ENCODE assay signal across 8 mouse cellular contexts in genomic region chr17:28855166-28855885, GRCm38 (mm10). TPM values are rescaled to one million over a fixed set of nuclear protein-coding genes. Genes with fewer than 3 reads are reported as not detected.
A peak's percentile ranks its signal among the peaks of the same experiment; 100 is the strongest.
DNase-seq lines count a peak whose midpoint lies in the region; ATAC-seq and TF ChIP-seq lines count a peak whose summit lies in the region.

No protein-coding gene starts in this region.

- no peak for ATAC-seq in liver, embryonic 14.5 days (ENCODE audit: insufficient read depth)

- no peak for TF ChIP-seq CTCF in bone marrow, adult 2 months (IDR thresholded peaks at IDR 0.05; ENCODE audit: control insufficient read depth, insufficient read depth, low read length)
- TF ChIP-seq CTCF in liver, embryonic 14.5 days (IDR thresholded peaks at IDR 0.05; ENCODE audit: low read depth): peak; percentile 77

- no peak overlapping the region for H3K4me3 ChIP-seq in bone marrow, adult 2 months (replicated peaks; ENCODE audit: control insufficient read depth, low read depth, low read length)
- no peak overlapping the region for H3K4me3 ChIP-seq in liver, embryonic 14.5 days (ENCODE audit: insufficient read depth in 1 of 2, low read depth in 2 of 2, low read length in 2 of 2)
- H3K4me3 ChIP-seq in heart, embryonic 10.5 days: no peak overlapping the region

- H3K9me3 ChIP-seq in liver, embryonic 14.5 days (ENCODE audit: control insufficient read depth, low read length): no peaks in the 10 kb centered on the region
- H3K9me3 ChIP-seq in heart, embryonic 10.5 days: peaks cover 17% of the 10 kb centered on the region

- peaks cover 2% of the 10 kb centered on the region; the same call in 1 of the 2 replicates for H3K4me1 ChIP-seq in bone marrow, adult 2 months (ENCODE audit: control insufficient read depth, insufficient read depth, low read length)
- no peaks in the 10 kb centered on the region for H3K4me1 ChIP-seq in liver, embryonic 14.5 days (replicated peaks; ENCODE audit: control insufficient read depth in 2 of 2, insufficient read depth in 2 of 2, low read length in 1 of 2)
- H3K4me1 ChIP-seq in heart, embryonic 10.5 days: peaks cover 12% of the 10 kb centered on the region

- TF ChIP-seq EP300 in liver, embryonic 14.5 days (IDR thresholded peaks at IDR 0.05; ENCODE audit: low read depth): no peak

- peak overlapping the region; percentile 58 for H3K27ac ChIP-seq in bone marrow, adult 2 months (ENCODE audit: control insufficient read depth, insufficient read depth, low read depth, low read length, poor library complexity)
- no peak overlapping the region for H3K27ac ChIP-seq in liver, embryonic 14.5 days
- H3K27ac ChIP-seq in heart, embryonic 10.5 days: no peak overlapping the region

- no peak overlapping the region for H3K9ac ChIP-seq in liver, embryonic 14.5 days (replicated peaks)

- H3K4me2 ChIP-seq in liver, embryonic 14.5 days (ENCODE audit: low read depth): no peak overlapping the region

- peak; percentile 50 for DNase-seq in embryo, embryonic 10.5 days (ENCODE audit: low spot score)
- DNase-seq in embryo, embryonic 11 days: no peak
- peak; percentile 61 to 69 for DNase-seq in B cell, adult 2 months
- peak in 2 of 3 experiments; percentile 42 to 54 for DNase-seq in liver, embryonic 14.5 days (ENCODE audit: low read depth in 3 of 3, low spot score in 3 of 3)
- DNase-seq in thymus, postnatal 25 days: peak; percentile 64
- DNase-seq in ovary, postnatal 10 days (ENCODE audit: low spot score): no peak
- no peak for DNase-seq in heart, embryonic 10.5 days (ENCODE audit: low spot score)

- H3K36me3 ChIP-seq in liver, embryonic 14.5 days (replicated peaks; ENCODE audit: control insufficient read depth, insufficient read depth, low read depth): no peaks in the 10 kb centered on the region
- 0 out of 2 replicates have a peak, but pooled peaks cover 4% of the 10 kb centered on the region for H3K36me3 ChIP-seq in heart, embryonic 10.5 days

- no peaks in the 10 kb centered on the region for H3K27me3 ChIP-seq in liver, embryonic 14.5 days (ENCODE audit: control insufficient read depth, insufficient read depth, low read length)
- H3K27me3 ChIP-seq in heart, embryonic 10.5 days (ENCODE audit: insufficient read depth, poor library complexity, severe bottlenecking): no peaks in the 10 kb centered on the region

- 56% methylated on average over 9 of the region's 9 CpGs for WGBS in bone marrow, adult 2 months
- 59% methylated on average over 9 of the region's 9 CpGs for WGBS in liver, embryonic 14.5 days (ENCODE audit: insufficient replicate concordance)
- WGBS in heart, embryonic 10.5 days: 70% methylated on average over 9 of the region's 9 CpGs

- TF ChIP-seq POLR2A in bone marrow, adult 2 months (IDR thresholded peaks at IDR 0.05; ENCODE audit: borderline replicate concordance, control insufficient read depth, low read depth, low read length): no peak

RNA-seq across cellular contexts. Expression of gene Pnpla1, which starts 2.9 kb away (rescaled TPM):
- 0.67 TPM in 1 of 2 replicates, not detected in the other for polyA plus RNA-seq in bone marrow, adult 2 months (2011; ENCODE audit: insufficient read depth, insufficient read length, low replicate concordance, missing spikeins)
- 0.01 and 0.02 TPM in 2 replicates for polyA plus RNA-seq in liver, embryonic 14.5 days (2012; rRNA removed)
- 0.04 TPM in 1 of 2 replicates, not detected in the other for polyA plus RNA-seq in liver, embryonic 14.5 days (2014; fragmentation: Nextera tagmentation; extraction: Ambion mirVana)
- not detected in 2 replicates for polyA plus RNA-seq in heart, embryonic 10.5 days (2016; fragmentation: Nextera tagmentation; extraction: Ambion mirVana)

RNA-seq across cellular contexts. Expression of gene Brpf3, which starts 54.4 kb away (rescaled TPM):
- 117 and 133 TPM in 2 replicates for polyA plus RNA-seq in bone marrow, adult 2 months (2011; ENCODE audit: insufficient read depth, insufficient read length, low replicate concordance, missing spikeins)
- polyA plus RNA-seq in liver, embryonic 14.5 days (2012; rRNA removed): 95.9 and 98.3 TPM in 2 replicates
- 48.6 and 66.8 TPM in 2 replicates for polyA plus RNA-seq in liver, embryonic 14.5 days (2014; fragmentation: Nextera tagmentation; extraction: Ambion mirVana)
- polyA plus RNA-seq in heart, embryonic 10.5 days (2016; fragmentation: Nextera tagmentation; extraction: Ambion mirVana): 14.1 and 14.5 TPM in 2 replicates

RNA-seq across cellular contexts. Expression of gene 4930539E08Rik, which starts 59.8 kb away (rescaled TPM):
- 0.29 TPM in 1 of 2 replicates, not detected in the other for polyA plus RNA-seq in bone marrow, adult 2 months (2011; ENCODE audit: insufficient read depth, insufficient read length, low replicate concordance, missing spikeins)
- polyA plus RNA-seq in liver, embryonic 14.5 days (2012; rRNA removed): 0.06 TPM in 2 replicates
- polyA plus RNA-seq in liver, embryonic 14.5 days (2014; fragmentation: Nextera tagmentation; extraction: Ambion mirVana): 0.03 and 0.14 TPM in 2 replicates
- 0.13 and 0.25 TPM in 2 replicates for polyA plus RNA-seq in heart, embryonic 10.5 days (2016; fragmentation: Nextera tagmentation; extraction: Ambion mirVana)

Comparison
In these comparisons a context has a peak if more than half of its experiments do, and no peak if none do; other contexts are left out.
1. DNase-seq: peak in embryo, embryonic 10.5 days (single experiment), B cell, adult 2 months (2 of 2), liver, embryonic 14.5 days (2 of 3) and thymus, postnatal 25 days (single experiment); none in embryo, embryonic 11 days (single experiment), ovary, postnatal 10 days (single experiment) and heart, embryonic 10.5 days (single experiment).